Mouse (Mus musculus) right cerebral cortex, postnatal 25 days (tissue): Measurements from ENCODE around the gene Vnn1.

Source experiments
- DNase-seq: peaks from one replicate; pipeline ENCODE4 v3.0.0; 2022

The Vnn1 gene

DNA sequence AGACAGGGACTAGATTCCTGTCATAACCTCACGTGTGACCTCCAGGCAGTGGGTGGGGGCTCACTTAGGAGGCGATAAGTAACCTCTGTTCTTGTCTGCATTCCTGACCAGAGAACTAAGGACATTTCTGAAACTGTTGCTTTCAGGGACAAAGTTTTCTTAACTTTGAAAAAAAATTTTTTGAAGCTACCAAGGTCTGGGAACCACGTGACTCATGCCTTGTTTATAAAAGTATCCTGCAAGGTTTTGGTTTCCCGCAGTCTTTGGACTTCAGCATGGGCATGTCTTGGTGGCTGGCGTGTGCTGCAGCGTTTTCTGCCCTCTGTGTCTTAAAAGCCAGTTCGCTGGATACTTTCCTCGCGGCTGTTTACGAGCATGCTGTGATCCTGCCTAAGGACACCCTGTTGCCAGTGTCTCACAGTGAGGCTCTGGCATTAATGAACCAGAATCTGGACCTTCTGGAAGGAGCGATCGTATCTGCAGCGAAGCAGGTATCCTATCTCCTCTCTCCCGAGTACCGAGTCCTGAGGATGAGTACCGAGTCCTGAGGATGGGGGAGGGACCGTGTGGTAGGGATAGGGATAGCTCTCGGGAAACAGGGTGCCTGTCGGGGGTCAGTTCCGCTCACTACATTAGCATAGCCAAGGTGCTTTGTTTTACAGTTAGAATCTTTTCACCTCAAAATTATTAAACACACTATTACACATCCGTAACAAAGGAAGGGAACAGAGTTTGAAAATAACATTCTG, at the start of gene Vnn1:
Gene Vnn1 (plus strand): TSS at position 88 of the 749 bp plus-strand sequence.
- DNase-seq, result no peak

DNA sequence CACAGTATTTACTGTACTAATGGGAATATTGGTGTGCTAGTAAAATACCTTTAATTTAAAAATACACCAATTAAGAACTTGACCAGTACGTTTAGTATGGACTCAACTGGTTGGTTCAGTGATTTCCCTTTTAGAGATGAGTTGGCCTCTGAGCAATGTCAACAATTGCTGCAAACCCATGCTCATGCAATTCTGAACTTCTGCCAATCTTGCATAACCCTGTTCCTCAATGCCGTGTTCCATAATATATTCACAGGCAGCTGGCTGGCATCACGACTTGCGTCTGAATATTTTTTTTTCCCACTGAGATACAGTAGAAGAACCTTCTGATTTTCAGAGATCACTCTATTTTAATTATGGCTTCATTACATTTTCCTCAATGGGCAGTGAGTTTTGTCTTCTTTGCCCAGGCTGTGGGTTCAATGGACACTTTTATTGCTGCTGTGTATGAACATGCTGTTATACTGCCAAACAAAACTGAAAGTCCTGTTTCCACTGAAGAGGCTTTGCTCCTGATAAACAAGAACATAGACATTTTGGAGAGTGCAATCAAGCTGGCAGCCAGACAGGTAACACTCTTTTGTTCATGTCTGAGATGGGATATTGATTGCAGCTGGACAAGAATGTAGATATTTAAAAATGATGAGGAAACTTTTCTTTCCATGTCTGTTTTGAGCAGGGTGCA, 43.1 kb upstream of the Vnn1 start, which contains the start of gene Vnn3:
Gene Vnn3 (plus strand): TSS at position 235 of the 685 bp plus-strand sequence.
- DNase-seq, result no peak

DNA sequence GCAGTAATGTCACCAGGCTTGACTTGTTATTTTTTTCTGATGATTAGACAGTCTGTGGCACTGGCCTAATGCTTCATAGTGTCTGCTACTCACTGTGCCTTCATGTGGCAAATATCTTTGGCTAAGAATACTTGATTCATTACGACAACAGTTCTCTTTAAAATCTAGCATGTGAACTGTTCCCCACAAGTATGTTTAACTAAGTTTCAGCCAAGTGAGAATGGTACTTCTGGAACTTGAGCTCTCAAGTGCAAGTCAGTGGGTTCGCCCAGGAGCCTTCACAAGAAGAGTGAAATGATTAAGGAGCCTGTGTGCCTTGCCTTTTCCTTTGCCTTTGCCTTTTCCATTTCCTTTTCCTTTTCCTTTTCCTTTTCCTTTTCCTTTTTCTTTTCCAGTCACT, 42.4 kb upstream of the Vnn1 start:
- no peak for DNase-seq

DNA sequence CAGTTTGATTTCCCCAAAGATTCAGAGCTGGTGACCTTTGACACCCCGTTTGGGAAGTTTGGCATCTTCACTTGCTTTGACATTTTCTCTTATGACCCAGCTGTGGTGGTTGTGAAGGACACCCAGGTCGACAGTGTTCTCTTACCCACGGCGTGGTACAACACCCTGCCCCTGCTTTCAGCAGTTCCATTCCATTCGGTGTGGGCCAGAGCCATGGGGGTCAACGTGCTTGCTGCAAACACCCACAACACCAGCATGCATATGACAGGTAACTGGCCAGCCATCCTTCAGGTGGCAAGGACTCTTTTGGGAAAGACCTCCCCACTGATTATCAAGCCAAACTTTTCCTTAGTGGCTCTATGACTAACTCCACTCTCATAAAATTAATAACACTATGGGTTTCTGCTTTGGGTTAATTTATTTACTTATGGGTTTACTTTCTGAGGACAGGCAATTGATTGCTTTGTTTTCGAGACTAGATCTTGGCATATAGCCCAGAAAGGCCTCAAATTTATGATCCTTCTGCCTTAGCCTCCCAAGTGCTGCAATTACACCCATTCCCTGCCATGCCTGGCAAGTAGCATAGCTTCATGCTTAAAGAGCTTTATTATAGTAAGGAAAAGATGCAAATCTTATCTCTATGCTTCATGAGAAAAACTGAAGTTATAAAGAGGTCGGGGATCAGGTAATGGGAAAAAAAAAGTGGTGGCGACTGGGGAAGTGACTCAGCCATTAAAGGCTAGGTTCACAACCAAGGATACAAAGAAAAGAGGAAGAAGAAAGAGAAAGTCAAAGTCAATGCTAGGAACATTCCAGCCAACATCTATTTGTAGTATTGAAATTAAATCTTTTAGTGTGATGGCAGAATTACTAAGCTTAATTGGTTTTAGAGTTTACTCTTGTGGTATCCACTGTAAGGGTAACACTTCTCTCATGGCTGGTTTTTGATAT, 29.9 kb upstream of the Vnn1 start:
- no peak for DNase-seq

DNA sequence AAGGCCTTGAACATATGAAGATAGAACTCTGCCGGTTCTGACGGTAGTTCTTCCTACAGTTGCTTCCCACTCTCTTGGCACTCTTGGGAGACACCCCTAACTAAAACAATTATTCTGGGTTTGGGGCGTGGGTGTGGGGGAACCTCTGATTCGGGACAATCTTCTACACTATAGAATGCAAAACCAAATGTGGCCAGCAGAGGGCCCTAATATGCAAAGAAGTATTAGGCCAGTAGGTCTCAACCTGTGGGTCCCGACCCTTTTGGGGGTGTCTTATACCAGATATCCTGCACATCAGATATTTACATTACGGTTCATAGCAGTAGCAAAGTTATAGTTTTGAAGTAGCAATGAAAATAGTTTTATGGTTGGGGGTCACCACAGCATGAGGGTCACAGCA, 13.8 kb upstream of the Vnn1 start:
- no peak for DNase-seq

DNA sequence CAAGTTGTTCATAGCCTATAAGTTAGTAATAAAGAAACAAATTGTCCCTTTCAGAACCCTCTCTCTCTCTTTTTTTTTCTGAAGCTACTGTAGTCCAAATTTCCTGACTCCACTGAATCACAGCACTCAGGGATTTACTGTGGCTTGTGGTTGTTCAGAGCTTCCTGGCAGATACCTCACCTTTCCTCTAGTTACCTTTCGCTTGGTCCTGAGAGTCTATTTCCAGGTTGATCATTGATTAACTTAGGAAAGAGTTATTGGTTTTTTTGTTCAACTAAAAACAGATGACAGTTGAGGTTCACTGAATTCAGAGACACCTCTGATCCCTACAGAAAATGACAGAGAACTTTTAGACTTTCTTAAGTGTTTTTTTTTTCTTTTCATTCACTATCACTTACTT, 9.6 kb upstream of the Vnn1 start:
- no peak for DNase-seq

DNA sequence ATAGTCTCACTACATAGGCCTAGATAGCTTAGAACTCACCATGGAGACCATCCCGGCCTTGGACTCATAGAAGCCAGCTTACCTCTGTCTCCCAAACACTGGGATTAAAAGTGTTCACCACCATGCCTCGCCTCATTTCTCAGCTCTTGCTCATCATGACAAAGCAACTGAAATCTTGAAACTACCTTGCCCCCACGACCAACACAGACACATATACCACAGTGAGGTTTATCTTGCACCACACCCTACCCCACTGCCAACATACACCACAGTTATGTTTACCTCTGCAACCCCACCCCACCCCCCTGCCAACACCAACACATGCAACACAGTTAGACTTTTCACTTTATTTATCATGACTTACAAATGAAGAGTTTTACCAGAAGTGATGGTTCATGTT, 8.4 kb upstream of the Vnn1 start:
- DNase-seq, result no peak

DNA sequence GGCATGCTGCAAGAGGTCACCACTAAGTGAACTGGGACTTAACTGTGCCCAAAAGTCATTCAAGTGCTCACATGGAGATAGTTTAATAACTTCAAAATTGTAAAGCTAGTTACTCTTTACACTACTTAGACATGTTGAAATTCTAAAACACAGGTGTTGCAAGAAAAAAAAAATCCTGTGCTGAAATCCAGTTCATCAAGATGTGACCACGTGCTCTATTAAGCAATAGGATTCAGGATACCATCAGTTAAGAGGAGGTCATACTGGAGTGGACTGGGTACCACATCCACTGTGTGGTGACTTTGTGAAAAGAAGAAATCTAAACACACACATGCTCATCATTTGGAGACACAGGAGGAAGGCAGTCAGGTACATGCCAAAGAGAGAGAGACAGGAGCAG, 1.5 kb upstream of the Vnn1 start:
- no peak for DNase-seq

DNA sequence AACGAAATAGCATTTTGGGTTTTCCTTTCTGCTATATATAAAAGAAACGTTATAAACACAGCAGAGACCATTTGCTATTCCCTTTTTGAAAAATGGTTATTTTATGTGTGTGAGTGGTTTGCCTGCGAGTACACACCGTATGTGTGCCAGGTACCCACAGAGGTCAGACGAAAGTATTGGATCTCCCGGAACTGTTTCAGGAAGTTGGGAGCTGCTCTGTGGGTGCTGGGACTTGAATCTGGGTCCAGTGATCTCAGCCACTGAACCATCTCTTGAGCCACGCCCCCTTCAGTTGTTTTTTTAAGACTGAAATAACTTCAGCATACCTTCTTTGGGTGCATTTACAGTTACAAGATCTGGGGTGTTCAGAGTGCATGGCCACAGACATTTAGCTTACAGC, 888 bp downstream of the Vnn1 start:
- DNase-seq, result no peak

DNA sequence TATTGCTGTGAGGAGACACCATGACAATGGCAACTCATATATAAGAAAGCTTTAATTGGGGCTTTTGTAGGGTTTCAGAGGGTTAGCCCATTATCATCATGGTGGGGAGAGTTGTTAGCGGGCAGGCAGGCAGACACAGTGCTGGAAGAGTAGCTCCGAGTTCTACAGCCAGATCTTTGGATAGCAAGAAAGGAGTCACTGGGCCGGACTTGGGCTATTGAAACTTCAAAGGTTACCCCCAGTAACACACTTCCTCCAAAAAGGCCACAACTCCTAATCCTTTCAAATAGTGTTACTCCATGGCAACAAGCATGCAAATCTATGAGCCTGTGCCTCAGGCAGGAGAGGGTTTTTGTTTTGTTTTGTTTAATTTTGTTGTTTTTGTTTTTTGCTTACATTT, 6.6 kb downstream of the Vnn1 start:
- no peak for DNase-seq

DNA sequence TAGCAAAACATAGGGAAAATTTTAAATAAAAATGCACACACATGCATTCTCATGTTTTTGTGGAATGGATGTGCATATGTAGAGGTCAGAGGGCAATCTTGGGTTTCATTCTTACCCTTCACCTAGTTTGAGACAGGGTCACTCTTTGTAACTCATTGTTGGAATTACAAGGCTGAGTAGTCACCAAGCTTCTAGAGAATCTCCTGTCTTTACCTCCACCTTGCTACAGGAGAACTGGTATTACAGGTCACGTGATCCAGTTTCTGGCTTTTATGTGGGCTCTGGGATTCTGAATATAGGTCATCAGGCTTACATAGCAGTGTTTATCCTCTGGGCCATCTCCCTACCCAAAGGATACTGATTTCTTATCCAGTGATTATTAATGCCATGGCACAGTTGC, 11.2 kb downstream of the Vnn1 start:
- DNase-seq, result no peak

DNA sequence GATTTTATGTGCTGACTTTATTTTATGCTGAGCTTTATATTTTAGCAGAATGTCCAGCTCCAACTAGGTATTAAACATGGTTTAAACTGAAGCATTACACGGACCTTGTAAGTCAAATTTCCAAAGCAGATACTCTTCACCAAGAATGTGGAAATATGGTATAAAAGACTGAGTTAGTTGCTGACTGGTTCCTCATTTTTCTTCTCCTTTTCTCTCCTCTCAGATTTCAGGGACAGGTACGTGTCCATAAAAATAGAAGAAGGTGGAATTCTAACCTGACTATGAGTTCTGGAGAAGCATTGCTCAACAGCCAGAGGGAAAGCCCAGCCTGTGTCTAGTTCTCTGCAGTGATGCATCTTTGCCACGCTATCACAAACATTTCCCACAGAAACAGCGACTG, 25.6 kb downstream of the Vnn1 start, which contains the start of gene Taar1:
Gene Taar1 (plus strand): TSS at position 301 of the 400 bp plus-strand sequence.
- no peak for DNase-seq

DNA sequence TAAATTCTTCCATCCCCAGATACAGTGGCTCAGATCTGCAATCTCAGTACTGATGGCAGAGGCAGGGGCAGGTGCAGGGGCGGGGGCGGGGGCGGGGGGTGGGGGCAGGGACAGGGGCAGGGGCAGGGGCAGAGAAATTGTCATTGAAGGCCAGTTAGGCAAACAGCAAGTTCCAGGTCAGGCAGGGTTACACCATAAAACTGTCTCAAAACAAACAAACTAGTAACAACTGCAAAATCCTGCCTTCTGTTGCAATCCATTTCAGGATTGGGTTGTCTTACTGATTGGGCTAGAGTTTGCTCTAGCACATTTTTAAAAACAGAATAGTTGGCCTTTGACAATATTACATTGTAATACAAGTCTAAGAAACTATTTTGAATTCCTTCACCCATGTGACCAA, 28.0 kb downstream of the Vnn1 start:
- DNase-seq, result no peak

DNA sequence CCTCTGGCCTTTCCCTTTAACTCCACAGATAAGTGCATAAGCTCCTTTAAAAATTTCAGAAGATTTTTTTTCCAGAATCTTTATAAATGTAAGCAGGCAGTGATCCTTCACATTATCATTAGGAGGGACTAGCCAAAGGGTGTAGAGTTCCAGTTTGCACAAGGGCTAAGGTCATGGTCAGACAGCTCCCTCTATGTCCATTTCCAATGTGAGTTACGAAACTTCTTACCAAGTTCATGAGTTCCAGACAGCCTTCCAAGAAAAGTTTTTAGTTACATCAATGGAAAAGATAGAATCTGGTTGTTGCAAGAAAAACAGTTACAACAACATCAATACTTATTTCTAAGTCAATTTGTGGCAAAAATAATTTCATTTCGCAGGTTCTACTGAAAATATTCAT, 29.5 kb downstream of the Vnn1 start:
- no peak for DNase-seq

DNA sequence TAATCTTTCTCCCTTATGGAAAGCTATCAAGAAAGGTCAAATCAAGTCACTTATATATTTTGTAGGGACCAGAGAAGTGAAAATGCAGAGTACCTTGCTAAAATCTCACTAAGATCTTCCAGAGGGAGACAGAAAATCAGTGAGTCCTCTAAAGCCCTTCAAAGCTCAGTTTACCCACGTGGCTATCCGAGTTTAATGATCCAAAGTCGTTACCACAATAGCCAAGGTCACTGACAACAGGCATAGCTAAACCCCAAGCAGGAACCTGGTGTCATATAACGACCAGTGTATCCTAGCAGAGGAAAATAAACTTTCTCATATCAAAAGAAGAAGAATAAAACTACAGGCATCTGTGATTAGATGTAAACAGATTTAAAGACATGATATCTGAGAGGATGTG, 43.1 kb downstream of the Vnn1 start:
- DNase-seq, result no peak

DNA sequence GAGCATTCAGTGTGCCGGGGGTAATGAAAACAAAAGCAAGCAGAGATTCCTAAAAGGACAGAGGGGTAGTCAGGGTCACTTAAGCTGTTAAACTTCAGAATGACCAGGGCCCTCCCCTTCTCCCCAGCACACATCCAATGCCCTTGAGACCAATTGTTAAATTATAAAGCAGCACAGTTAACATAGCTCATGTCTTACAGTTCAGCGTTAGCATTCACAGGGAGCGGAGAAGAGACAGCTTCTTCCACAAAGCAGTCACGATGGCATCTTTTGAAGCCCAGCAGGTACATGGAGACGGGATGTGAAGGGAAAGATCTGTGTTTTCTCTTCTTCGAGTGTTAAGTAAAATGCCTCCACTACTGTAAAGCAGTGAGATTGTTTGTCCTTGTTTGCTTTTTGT, 43.8 kb downstream of the Vnn1 start, which contains the start of gene Taar2:
Gene Taar2 (plus strand): TSS at position 261 of the 400 bp plus-strand sequence.
- no peak for DNase-seq

DNA sequence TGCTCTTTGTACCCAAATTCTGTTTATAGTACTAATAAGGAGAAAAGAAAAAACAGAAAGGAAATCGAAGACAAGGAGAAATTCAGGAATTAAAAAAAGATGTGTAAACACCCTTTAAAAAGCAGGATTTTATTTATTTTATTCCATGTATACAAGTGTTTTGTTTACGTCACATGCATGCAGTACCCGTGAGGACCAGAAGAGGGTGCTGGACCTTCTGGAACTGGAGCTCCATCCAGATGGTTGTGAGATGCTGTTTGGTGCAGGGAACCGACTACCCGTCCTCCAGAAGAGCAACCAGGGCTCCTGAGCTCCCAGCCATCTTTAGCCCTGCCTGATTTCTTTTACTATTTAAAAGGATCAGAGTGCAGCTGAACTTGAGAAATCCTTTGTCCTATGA, 48.0 kb downstream of the Vnn1 start:
- no peak for DNase-seq

DNA sequence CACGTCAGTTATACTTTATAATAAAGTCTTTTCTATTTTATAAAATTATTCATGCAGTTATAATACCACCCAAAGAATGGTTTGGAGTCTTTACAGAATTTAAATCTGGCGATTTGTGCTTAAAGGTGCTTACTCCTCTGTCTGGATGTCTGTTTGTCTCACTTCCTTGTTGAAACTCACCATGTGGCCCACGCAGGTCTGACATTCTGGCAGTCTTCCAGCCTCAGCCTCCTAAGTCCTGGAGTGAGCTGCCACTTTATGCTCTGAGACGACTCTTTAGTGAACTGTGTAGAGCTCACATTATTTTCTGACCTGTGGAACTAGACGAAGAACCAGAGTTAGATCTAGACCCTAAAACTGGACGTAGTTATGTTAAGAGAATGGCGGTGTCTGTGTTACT, 53.5 kb downstream of the Vnn1 start:
- DNase-seq, result no peak

DNA sequence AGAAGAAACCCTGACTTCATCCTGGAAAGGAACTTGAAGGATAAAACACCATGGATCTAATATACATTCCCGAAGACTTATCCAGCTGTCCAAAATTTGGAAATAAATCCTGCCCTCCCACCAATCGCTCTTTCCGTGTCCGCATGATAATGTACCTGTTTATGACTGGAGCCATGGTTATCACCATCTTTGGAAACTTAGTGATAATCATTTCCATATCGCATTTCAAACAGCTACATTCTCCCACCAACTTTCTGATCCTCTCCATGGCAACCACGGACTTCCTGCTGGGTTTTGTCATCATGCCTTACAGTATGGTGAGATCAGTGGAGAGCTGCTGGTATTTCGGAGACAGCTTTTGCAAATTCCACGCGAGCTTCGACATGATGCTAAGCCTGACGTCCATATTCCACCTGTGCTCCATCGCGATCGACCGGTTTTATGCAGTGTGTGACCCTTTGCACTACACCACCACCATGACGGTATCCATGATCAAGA, 55.1 kb downstream of the Vnn1 start, which contains the start of gene Taar3:
Gene Taar3 (plus strand): TSS at position 51 of the 498 bp plus-strand sequence.
- DNase-seq, result no peak

DNA sequence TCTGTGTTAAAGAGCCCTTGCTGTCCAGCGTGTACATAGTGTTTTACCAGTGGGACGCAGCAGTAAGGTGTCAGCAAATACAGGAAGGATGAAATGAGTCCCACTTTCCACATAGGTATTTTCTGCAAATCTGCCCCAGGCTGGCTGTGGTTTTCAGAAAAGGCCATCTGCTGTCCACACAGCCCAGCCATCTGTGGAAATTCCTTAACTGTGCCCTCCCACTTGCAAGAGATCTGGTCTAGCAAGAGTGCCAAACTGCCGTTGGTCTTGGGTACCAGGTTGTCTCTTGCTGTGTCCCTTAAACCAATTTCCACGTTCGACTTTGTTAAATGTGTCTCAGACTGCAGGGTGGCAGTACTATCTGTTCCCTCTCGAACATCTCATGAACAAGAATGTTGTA, 57.2 kb downstream of the Vnn1 start:
- DNase-seq, result no peak
